Mouse (Mus musculus): Measurements from ENCODE around the gene Foxj2. TPM values are rescaled to one million over a fixed set of nuclear protein-coding genes. Genes with fewer than 3 reads are reported as not detected.

Foxj2 gene
- polyA plus RNA-seq (2016; fragmentation: Nextera tagmentation; extraction: Ambion mirVana): 7.8 and 8.4 TPM in 2 replicates

DNA sequence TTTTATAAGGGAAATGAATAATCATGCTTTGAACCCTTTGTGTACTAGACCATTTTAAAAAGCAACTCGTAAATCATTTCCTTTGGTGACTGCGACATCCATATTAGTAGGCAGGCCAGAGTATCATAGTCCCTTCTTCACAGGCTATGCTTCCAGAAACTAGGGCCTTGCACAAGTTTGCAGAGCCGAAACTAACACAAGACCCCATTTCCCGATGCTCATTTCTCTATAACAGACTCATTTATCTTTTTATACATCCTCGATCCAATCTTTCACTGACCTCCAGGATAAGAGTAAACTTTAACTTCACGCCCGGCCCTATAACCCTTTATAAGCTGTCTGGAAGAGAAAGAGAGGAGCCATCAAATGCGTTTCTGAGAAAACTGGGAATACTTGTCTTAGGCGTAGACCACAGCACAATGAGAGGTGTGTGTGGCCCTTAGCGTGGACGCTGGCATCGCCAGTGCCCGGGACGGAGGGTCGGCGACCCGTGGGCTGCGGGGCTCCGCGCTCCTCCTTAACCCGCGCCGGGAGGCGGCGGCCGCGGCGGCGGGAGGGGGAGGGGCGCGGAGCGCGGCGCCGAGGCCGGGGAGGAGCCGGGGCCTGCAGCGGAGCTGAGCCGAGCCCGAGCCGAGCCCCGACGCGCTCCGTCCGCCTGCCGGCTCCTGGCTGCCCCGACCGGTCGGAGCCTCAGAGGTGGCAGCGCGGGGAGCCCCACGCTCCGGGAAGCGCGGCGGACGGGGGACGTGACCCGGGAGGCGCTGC lies at the start of gene Foxj2:
Gene Foxj2, plus strand, starts transcription at position 609 of the 765 bp plus-strand sequence.
- ATAC-seq (ENCODE audit: insufficient number of reproducible peaks, low FRiP score): peak; percentile 90
- Histone ChIP-seq H3K4me2 (peak within 1 kb of the TSS; percentile 90), H3K36me3 (peaks cover 4% of the 10 kb centered on the region), H3K9me3 (replicated peaks) (no peaks in the 10 kb centered on the region), H3K4me3 (peak within 1 kb of the TSS; percentile 82), H3K9ac (peak within 1 kb of the TSS; percentile 94), H3K4me1 (replicated peaks) (peaks cover 34% of the 10 kb centered on the region), H3K27ac (ENCODE audit: poor library complexity, severe bottlenecking) (peak within 1 kb of the TSS; percentile 80), H3K27me3 (replicated peaks) (no peaks in the 10 kb centered on the region)
- WGBS: 2% methylated on average over 28 of the region's 61 CpGs

DNA sequence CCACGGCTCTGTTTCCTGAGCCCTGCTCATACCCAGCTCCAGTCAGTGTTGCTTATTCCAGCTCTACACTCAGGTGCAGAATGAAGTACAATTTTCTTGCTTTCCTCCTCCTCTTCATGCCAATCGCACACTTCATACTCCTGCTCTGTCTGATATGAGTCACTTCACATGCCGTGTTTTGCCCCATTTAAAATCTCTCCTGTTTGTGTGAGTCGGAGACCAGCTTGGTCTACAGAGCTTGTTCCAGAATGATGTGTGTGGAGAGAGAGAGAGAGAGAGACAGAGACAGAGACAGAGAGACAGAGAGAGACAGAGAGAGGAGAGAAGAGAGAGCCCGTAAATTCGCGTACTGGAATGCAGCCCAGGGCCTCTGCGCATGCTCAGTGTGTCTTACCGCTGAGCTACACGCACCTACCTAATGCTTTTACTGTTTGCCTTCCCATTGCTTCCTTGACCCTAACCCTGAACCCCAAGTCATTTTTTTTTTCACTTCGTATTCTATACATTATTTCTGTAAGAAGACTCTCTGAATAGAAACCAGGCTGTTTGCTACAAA lies 48.9 kb upstream of the Foxj2 start:
- Histone ChIP-seq H3K27me3 (replicated peaks) (no peaks in the 10 kb centered on the region), H3K4me3 (no peak overlapping the region), H3K9ac (no peak overlapping the region), H3K4me2 (no peak overlapping the region), H3K36me3 (no peaks in the 10 kb centered on the region), H3K4me1 (replicated peaks) (peaks cover 4% of the 10 kb centered on the region; the same call in 1 of the 2 replicates), H3K27ac (ENCODE audit: poor library complexity, severe bottlenecking) (no peak overlapping the region), H3K9me3 (replicated peaks) (no peaks in the 10 kb centered on the region)
- WGBS: 86% methylated on average over 11 of the region's 11 CpGs
- ATAC-seq (ENCODE audit: insufficient number of reproducible peaks, low FRiP score): no peak

DNA sequence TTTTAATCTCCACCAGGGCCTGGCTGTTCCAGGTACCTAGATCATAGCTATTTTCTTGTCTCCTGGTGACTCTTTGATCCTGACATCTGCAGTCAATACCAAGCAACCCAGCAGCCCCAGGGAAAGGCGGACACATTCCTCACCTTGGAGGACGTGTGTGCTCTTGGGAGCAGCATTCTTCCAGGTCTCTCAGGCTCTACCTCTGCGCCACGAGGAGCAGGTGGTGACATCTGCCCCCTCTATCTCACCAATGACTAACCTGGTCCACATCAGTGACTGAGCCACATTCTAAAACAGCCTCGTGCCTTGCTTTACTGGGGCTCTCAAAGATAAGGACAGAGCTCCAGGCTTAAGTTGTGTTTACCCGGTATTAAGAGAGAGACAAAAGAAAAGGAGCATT lies 47.0 kb upstream of the Foxj2 start:
- Histone ChIP-seq H3K27ac (ENCODE audit: poor library complexity, severe bottlenecking) (no peak overlapping the region), H3K4me1 (replicated peaks) (peaks cover 4% of the 10 kb centered on the region; the same call in 1 of the 2 replicates), H3K9ac (no peak overlapping the region), H3K9me3 (replicated peaks) (no peaks in the 10 kb centered on the region), H3K36me3 (no peaks in the 10 kb centered on the region), H3K4me3 (no peak overlapping the region), H3K4me2 (no peak overlapping the region), H3K27me3 (replicated peaks) (no peaks in the 10 kb centered on the region)
- ATAC-seq (ENCODE audit: insufficient number of reproducible peaks, low FRiP score): no peak
- 28% methylated on average over 6 of the region's 6 CpGs for WGBS

DNA sequence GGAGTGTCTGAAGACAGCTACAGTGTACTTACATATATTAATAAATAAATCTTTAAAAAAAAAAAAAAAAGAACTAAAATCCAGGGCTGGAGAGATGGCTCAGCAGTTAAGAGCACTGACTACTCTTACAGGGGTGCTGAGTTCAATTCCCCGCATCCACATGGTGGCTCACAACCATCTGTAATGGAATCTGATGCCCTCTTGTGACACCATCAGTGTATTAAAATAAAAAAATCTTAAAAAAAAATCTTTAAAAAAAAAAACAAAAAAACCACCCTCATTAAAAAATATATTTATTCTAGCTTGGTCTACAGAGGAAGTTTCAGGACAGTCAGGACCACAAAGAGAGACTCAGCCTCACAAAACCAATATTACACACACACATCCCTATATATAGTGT lies 45.4 kb upstream of the Foxj2 start:
- H3K9ac ChIP-seq: no peak overlapping the region
- 87% methylated on average over 1 of the region's 1 CpGs for WGBS

DNA sequence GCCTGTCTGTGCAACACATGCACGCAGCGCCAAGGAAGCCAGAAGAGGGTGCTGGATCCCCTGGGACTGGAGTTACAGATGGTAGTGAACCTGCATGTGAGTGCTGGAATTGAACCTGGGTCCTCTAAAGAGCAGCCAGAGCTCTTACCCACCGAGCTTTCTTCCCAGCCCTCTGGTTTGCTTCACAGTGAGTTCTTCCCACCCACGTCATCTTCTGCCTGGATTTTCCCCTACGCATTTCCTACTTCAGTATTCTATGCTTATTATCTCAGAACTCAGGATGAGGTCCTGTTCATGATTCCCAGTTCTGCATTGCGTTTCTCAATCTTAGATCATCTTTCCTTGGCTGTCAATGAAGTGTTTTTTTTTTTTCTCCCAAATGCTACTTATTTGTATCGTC lies 43.7 kb upstream of the Foxj2 start:
- Histone ChIP-seq H3K36me3 (no peaks in the 10 kb centered on the region), H3K9ac (no peak overlapping the region), H3K27me3 (replicated peaks) (no peaks in the 10 kb centered on the region), H3K4me1 (replicated peaks) (peaks cover 9% of the 10 kb centered on the region), H3K27ac (ENCODE audit: poor library complexity, severe bottlenecking) (no peak overlapping the region), H3K4me2 (no peak overlapping the region), H3K4me3 (no peak overlapping the region), H3K9me3 (replicated peaks) (no peaks in the 10 kb centered on the region)
- no peak for ATAC-seq (ENCODE audit: insufficient number of reproducible peaks, low FRiP score)
- WGBS: 79% methylated on average over 7 of the region's 7 CpGs

More for the DNA sequence above, 45.4 kb upstream of the Foxj2 start:
- no peak for ATAC-seq (ENCODE audit: insufficient number of reproducible peaks, low FRiP score)
- no peak overlapping the region for H3K4me3 ChIP-seq
- H3K27ac ChIP-seq (ENCODE audit: poor library complexity, severe bottlenecking): no peak overlapping the region
- no peaks in the 10 kb centered on the region for H3K27me3 ChIP-seq (replicated peaks)
- H3K36me3 ChIP-seq: no peaks in the 10 kb centered on the region
- H3K4me1 ChIP-seq (replicated peaks): peaks cover 4% of the 10 kb centered on the region; the same call in 1 of the 2 replicates
- no peak overlapping the region for H3K4me2 ChIP-seq
- no peaks in the 10 kb centered on the region for H3K9me3 ChIP-seq (replicated peaks)

DNA sequence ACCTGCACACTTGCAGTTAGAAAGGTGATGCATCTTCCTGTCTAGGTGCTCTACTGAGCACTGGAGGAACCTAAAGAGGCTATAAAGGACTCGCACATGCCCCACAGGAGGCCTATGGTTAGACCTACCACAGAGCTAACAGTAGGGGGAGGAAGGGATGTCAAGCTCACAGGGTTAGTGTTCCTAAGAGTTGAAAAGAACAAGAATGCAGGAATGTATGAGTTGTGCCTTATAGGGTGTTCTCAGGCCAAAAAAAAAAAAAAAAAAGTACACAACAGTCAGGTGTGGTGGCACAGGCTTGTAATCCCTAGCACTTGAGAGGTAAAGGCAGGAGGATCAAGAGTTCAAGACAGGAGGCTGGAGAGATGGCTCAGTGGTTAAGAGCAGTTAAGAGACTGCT lies 39.8 kb upstream of the Foxj2 start:
- WGBS: 55% methylated on average over 1 of the region's 1 CpGs
- ATAC-seq (ENCODE audit: insufficient number of reproducible peaks, low FRiP score): no peak
- Histone ChIP-seq H3K4me1 (replicated peaks) (peaks cover 17% of the 10 kb centered on the region), H3K36me3 (no peaks in the 10 kb centered on the region), H3K9me3 (replicated peaks) (no peaks in the 10 kb centered on the region), H3K9ac (no peak overlapping the region), H3K4me3 (no peak overlapping the region), H3K4me2 (no peak overlapping the region), H3K27me3 (replicated peaks) (no peaks in the 10 kb centered on the region), H3K27ac (ENCODE audit: poor library complexity, severe bottlenecking) (no peak overlapping the region)

DNA sequence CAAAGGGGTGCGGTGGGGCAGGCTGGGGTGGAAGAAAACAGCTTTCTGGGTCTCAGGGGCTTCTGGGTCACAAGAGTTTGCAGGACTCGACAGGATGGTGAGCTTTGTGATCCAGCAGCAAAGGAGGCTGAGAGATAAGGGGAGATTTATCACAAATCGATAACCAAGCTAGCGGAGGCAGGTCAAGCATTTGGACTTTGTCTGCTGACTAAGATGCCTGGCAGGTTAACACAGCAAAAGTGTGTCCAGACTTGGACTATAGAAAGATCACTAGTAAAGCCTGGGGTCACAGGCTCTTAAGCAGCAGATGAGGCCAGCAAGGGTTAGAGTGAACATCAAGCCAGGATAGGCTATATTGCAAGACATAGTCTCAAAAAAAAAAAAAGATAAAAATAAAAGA lies 38.5 kb upstream of the Foxj2 start:
- H3K4me2 ChIP-seq: no peak overlapping the region
- H3K9me3 ChIP-seq (replicated peaks): no peaks in the 10 kb centered on the region
- no peaks in the 10 kb centered on the region for H3K27me3 ChIP-seq (replicated peaks)
- H3K4me1 ChIP-seq (replicated peaks): peaks cover 17% of the 10 kb centered on the region
- H3K4me3 ChIP-seq: no peak overlapping the region
- no peak overlapping the region for H3K9ac ChIP-seq
- no peaks in the 10 kb centered on the region for H3K36me3 ChIP-seq
- no peak overlapping the region for H3K27ac ChIP-seq (ENCODE audit: poor library complexity, severe bottlenecking)
- ATAC-seq (ENCODE audit: insufficient number of reproducible peaks, low FRiP score): no peak
- WGBS: 31% methylated on average over 4 of the region's 4 CpGs

DNA sequence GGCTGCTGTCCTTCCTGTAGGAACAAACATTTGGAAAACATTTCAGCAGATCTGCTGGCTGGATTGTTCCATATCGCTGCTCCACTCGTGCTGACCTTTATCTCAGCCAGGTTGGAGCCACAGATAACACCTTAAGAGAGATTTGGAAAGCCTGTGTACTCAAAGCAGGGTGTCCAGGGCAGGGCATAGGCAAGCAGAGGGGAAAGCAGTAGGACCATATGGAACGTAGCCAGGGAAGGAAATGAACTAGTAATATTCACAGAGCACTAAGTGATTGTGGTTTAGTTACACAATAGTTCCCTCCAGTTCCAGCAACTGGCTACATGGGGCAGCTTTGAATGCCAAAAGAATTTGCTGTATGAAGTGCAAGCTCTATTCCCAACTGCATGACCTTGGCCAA lies 37.5 kb upstream of the Foxj2 start:
- Histone ChIP-seq H3K4me3 (no peak overlapping the region), H3K36me3 (no peaks in the 10 kb centered on the region), H3K4me2 (no peak overlapping the region), H3K27me3 (replicated peaks) (no peaks in the 10 kb centered on the region), H3K27ac (ENCODE audit: poor library complexity, severe bottlenecking) (no peak overlapping the region), H3K4me1 (replicated peaks) (peaks cover 17% of the 10 kb centered on the region), H3K9ac (no peak overlapping the region), H3K9me3 (replicated peaks) (no peaks in the 10 kb centered on the region)
- no peak for ATAC-seq (ENCODE audit: insufficient number of reproducible peaks, low FRiP score)
- 13% methylated on average over 3 of the region's 3 CpGs for WGBS

DNA sequence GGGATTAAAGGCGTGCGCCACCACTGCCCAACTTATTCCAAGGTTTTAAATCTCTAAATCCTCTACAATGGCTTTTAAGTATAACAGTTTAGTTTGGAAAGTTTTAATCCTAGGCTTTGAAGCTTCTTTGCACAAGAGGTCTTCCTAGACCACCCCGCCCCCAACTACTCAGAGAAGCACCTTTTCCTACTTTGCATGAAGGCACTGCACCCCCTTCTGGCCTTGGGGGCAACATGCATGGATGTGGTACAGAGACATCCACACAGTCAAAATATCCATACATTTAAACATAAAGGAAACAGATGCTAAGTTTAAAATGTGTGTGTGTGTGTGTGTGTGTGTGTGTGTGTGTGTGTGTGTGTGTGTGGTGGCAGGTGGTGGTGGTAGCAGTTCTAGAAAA lies 34.8 kb upstream of the Foxj2 start:
- no peak for ATAC-seq (ENCODE audit: insufficient number of reproducible peaks, low FRiP score)

DNA sequence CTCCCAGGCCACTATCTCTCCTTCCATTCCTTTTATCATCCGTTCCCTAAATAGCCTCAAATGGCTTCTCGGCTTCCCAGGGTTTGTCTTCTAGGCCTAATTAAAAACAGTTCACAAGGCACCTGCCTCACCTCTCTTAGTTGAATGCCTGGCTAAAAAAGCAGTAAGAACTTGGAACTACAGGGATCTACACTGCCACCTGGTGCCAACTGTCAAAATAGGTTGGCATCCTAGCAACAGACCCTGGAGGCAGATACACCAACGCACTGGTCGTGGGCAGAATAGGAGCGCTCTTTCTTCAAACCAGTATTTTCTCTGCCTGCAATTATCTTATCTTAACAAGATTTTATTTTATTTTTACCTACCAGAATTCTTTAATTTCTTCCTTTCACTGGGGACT lies 33.4 kb upstream of the Foxj2 start:
- Histone ChIP-seq H3K4me1 (replicated peaks) (peaks cover 9% of the 10 kb centered on the region), H3K4me3 (no peak overlapping the region), H3K4me2 (no peak overlapping the region), H3K27me3 (replicated peaks) (no peaks in the 10 kb centered on the region), H3K36me3 (no peaks in the 10 kb centered on the region), H3K27ac (ENCODE audit: poor library complexity, severe bottlenecking) (no peak overlapping the region), H3K9ac (no peak overlapping the region), H3K9me3 (replicated peaks) (no peaks in the 10 kb centered on the region)
- ATAC-seq (ENCODE audit: insufficient number of reproducible peaks, low FRiP score): 0 out of 2 replicates have a peak, but pooled peaks have one; percentile 48
- 31% methylated on average over 5 of the region's 5 CpGs for WGBS

More for the DNA sequence above, 34.8 kb upstream of the Foxj2 start:
- Histone ChIP-seq H3K36me3 (no peaks in the 10 kb centered on the region), H3K27me3 (replicated peaks) (no peaks in the 10 kb centered on the region), H3K4me2 (no peak overlapping the region), H3K9ac (no peak overlapping the region), H3K9me3 (replicated peaks) (no peaks in the 10 kb centered on the region), H3K4me3 (no peak overlapping the region), H3K4me1 (replicated peaks) (peaks cover 17% of the 10 kb centered on the region), H3K27ac (ENCODE audit: poor library complexity, severe bottlenecking) (no peak overlapping the region)
- WGBS: 93% methylated on average over 3 of the region's 3 CpGs

DNA sequence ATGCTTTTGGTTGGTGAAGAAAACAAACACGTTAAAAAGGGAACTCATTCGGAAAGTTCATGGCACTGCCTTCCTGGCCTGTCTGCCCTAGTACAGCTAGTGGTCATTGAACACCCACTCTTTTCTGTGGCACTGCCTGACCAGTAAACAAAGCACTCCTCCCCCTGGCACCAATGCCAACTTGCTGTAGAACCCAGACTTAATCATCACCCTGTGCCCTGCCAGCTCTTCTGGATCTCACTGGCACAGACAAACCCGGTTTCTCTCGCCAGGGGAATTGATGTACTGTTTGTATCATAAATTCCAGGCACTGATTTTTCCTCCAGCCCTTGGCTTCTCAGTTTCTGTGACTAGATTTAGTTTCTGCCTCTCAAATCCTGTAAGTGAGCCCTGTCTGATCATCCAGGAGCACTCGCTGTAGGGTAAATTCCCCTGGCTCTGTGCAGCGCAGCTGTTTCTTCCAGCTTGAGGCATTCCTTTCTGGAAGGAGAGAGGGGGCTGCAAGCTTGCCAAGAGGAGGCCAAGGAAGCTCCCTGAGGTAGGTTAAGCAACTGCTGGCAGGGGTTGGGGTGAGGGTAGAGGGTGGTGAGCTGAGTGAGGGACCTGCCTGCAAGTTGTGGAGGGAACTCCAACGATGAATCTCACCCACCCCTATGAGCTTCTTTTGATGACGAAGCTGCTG lies 24.3 kb upstream of the Foxj2 start:
- WGBS: 72% methylated on average over 8 of the region's 8 CpGs
- no peak overlapping the region for H3K27ac ChIP-seq (ENCODE audit: poor library complexity, severe bottlenecking)
- H3K4me3 ChIP-seq: no peak overlapping the region
- no peak overlapping the region for H3K4me2 ChIP-seq
- no peaks in the 10 kb centered on the region for H3K27me3 ChIP-seq (replicated peaks)
- H3K4me1 ChIP-seq (replicated peaks): no peaks in the 10 kb centered on the region
- H3K36me3 ChIP-seq: no peaks in the 10 kb centered on the region
- no peak for ATAC-seq (ENCODE audit: insufficient number of reproducible peaks, low FRiP score)
- H3K9ac ChIP-seq: no peak overlapping the region
- H3K9me3 ChIP-seq (replicated peaks): no peaks in the 10 kb centered on the region
